20 mouse cellular contexts compared by ENCODE assay signal in the genomic region with DNA sequence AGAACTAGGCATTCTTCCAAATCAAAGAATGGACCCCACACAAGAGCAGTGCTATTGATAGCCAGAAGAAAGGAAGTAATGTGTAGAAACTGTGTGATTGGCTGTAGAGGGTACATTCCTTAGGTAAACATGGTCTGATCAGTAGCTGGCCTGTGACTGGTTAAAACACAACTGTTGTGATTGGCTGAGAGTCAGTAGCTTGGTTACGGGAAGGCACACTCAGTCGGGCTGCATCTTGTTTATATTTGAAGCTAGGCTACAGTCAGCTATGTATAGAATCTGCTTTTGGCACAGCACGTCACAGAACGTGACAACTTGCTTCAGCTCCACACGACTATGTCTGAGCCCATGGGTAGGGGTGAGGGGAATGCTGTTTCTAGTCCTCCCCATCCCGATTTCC. TPM values are rescaled to one million over a fixed set of nuclear protein-coding genes. Genes with fewer than 3 reads are reported as not detected.
A peak's percentile ranks its signal among the peaks of the same experiment; 100 is the strongest.
DNase-seq lines count a peak whose midpoint lies in the region; ATAC-seq and TF ChIP-seq lines count a peak whose summit lies in the region.
"Had no signal": no experiment of that assay in that cellular context is flagged by ENCODE, and none has a peak within 500 bp of the region (broad histone marks: within the 10 kb centered on the region; RNA-seq: fewer than 3 reads in every experiment).

No protein-coding gene starts in this region.

- no peaks in the 10 kb centered on the region for H3K9me3 ChIP-seq in forebrain, embryonic 14.5 days (replicated peaks; ENCODE audit: control insufficient read depth, low read length)
- H3K9me3 ChIP-seq in forebrain, embryonic 12.5 days, result no peaks in the 10 kb centered on the region
- no peaks in the 10 kb centered on the region for H3K9me3 ChIP-seq in limb, embryonic 13.5 days
- H3K9me3 ChIP-seq in limb, embryonic 10.5 days (replicated peaks), result no peaks in the 10 kb centered on the region
- no peaks in the 10 kb centered on the region for H3K9me3 ChIP-seq in limb, embryonic 14.5 days (ENCODE audit: control insufficient read depth, low read length)
- H3K9me3 ChIP-seq in kidney, embryonic 15.5 days (replicated peaks), result no peaks in the 10 kb centered on the region
- H3K9me3 ChIP-seq: hindbrain, embryonic 15.5 days; liver, embryonic 15.5 days had no signal

- H3K9ac ChIP-seq in forebrain, embryonic 14.5 days (ENCODE audit: low read length), result no peak overlapping the region
- H3K9ac ChIP-seq in forebrain, embryonic 12.5 days, result no peak overlapping the region
- no peak overlapping the region for H3K9ac ChIP-seq in limb, embryonic 13.5 days
- no peak overlapping the region for H3K9ac ChIP-seq in limb, embryonic 14.5 days (ENCODE audit: low read depth, low read length, severe bottlenecking)
- no peak overlapping the region for H3K9ac ChIP-seq in kidney, embryonic 15.5 days
- H3K9ac ChIP-seq: hindbrain, embryonic 15.5 days; liver, embryonic 15.5 days had no signal

- ATAC-seq in forebrain, embryonic 14.5 days, result peak; percentile 84; the same call in 1 of the 2 replicates
- no peak for ATAC-seq in forebrain, embryonic 12.5 days (ENCODE audit: low FRiP score)
- peak; percentile 19; the same call in 1 of the 2 replicates for ATAC-seq in limb, embryonic 13.5 days (ENCODE audit: low FRiP score, low read depth)
- peak; percentile 41; the same call in 1 of the 2 replicates for ATAC-seq in limb, embryonic 14.5 days (ENCODE audit: low FRiP score, low read depth)
- ATAC-seq in kidney, embryonic 15.5 days (replicated peaks; ENCODE audit: low FRiP score), result no peak
- ATAC-seq: intestine, embryonic 16.5 days had no signal

- no peaks in the 10 kb centered on the region for H3K27me3 ChIP-seq in forebrain, embryonic 14.5 days (replicated peaks; ENCODE audit: control insufficient read depth, insufficient read depth, low read length)
- H3K27me3 ChIP-seq in forebrain, embryonic 12.5 days, result peaks cover 5% of the 10 kb centered on the region; the same call in 1 of the 2 replicates
- no peaks in the 10 kb centered on the region for H3K27me3 ChIP-seq in limb, embryonic 13.5 days
- no peaks in the 10 kb centered on the region for H3K27me3 ChIP-seq in limb, embryonic 10.5 days (ENCODE audit: low read depth, poor library complexity, severe bottlenecking)
- no peaks in the 10 kb centered on the region for H3K27me3 ChIP-seq in limb, embryonic 14.5 days (ENCODE audit: control insufficient read depth, insufficient read depth, low read length)
- no peaks in the 10 kb centered on the region for H3K27me3 ChIP-seq in kidney, embryonic 15.5 days
- H3K27me3 ChIP-seq: hindbrain, embryonic 15.5 days; liver, embryonic 15.5 days had no signal

- no peak for TF ChIP-seq POLR2A in limb, embryonic 14.5 days (IDR thresholded peaks at IDR 0.05; ENCODE audit: borderline replicate concordance, extremely low read depth, insufficient read depth, insufficient read length)

- 55% methylated on average over 6 of the region's 6 CpGs for WGBS in forebrain, embryonic 14.5 days
- WGBS in forebrain, embryonic 12.5 days, result 72% methylated on average over 6 of the region's 6 CpGs
- 55% methylated on average over 6 of the region's 6 CpGs for WGBS in limb, embryonic 13.5 days
- 87% methylated on average over 6 of the region's 6 CpGs for WGBS in limb, embryonic 10.5 days
- WGBS in limb, embryonic 14.5 days, result 53% methylated on average over 6 of the region's 6 CpGs
- WGBS in kidney, embryonic 15.5 days, result 72% methylated on average over 6 of the region's 6 CpGs

- H3K4me2 ChIP-seq in forebrain, embryonic 14.5 days (ENCODE audit: low read length), result no peak overlapping the region
- H3K4me2 ChIP-seq in forebrain, embryonic 12.5 days, result no peak overlapping the region
- no peak overlapping the region for H3K4me2 ChIP-seq in limb, embryonic 13.5 days (replicated peaks)
- H3K4me2 ChIP-seq in limb, embryonic 14.5 days (replicated peaks; ENCODE audit: low read depth, low read length, severe bottlenecking), result no peak overlapping the region
- no peak overlapping the region for H3K4me2 ChIP-seq in kidney, embryonic 15.5 days
- H3K4me2 ChIP-seq: hindbrain, embryonic 15.5 days; liver, embryonic 15.5 days had no signal

- H3K4me3 ChIP-seq in forebrain, embryonic 14.5 days (ENCODE audit: low read depth, low read length), result no peak overlapping the region
- H3K4me3 ChIP-seq in forebrain, embryonic 12.5 days (replicated peaks), result no peak overlapping the region
- H3K4me3 ChIP-seq in limb, embryonic 13.5 days, result no peak overlapping the region
- H3K4me3 ChIP-seq in limb, embryonic 10.5 days, result no peak overlapping the region
- H3K4me3 ChIP-seq in limb, embryonic 14.5 days (replicated peaks; ENCODE audit: low read length), result no peak overlapping the region
- no peak overlapping the region for H3K4me3 ChIP-seq in kidney, embryonic 15.5 days (replicated peaks)
- H3K4me3 ChIP-seq: heart, adult 2 months; hindbrain, embryonic 15.5 days; liver, embryonic 15.5 days had no signal

- H3K36me3 ChIP-seq in forebrain, embryonic 14.5 days (ENCODE audit: control insufficient read depth, insufficient read depth, low read length), result no peaks in the 10 kb centered on the region
- H3K36me3 ChIP-seq in forebrain, embryonic 12.5 days (replicated peaks), result no peaks in the 10 kb centered on the region
- no peaks in the 10 kb centered on the region for H3K36me3 ChIP-seq in limb, embryonic 13.5 days
- no peaks in the 10 kb centered on the region for H3K36me3 ChIP-seq in limb, embryonic 10.5 days
- no peaks in the 10 kb centered on the region for H3K36me3 ChIP-seq in limb, embryonic 14.5 days (ENCODE audit: control insufficient read depth, insufficient read depth, low read length)
- no peaks in the 10 kb centered on the region for H3K36me3 ChIP-seq in kidney, embryonic 15.5 days
- H3K36me3 ChIP-seq: hindbrain, embryonic 15.5 days; liver, embryonic 15.5 days had no signal

- H3K27ac ChIP-seq in forebrain, embryonic 14.5 days (ENCODE audit: low read depth, low read length), result no peak overlapping the region
- no peak overlapping the region for H3K27ac ChIP-seq in forebrain, embryonic 12.5 days
- no peak overlapping the region for H3K27ac ChIP-seq in limb, embryonic 13.5 days
- no peak overlapping the region for H3K27ac ChIP-seq in limb, embryonic 10.5 days
- no peak overlapping the region for H3K27ac ChIP-seq in limb, embryonic 14.5 days (replicated peaks; ENCODE audit: low read depth, low read length)
- H3K27ac ChIP-seq in kidney, embryonic 15.5 days, result no peak overlapping the region
- H3K27ac ChIP-seq: heart, adult 2 months; hindbrain, embryonic 15.5 days; kidney, postnatal 0 days; liver, embryonic 15.5 days had no signal

- DNase-seq in forebrain, embryonic 14.5 days (ENCODE audit: low spot score), result peak; percentile 62
- no peak for DNase-seq in limb, embryonic 10.5 days (ENCODE audit: low spot score)
- peak; percentile 70 for DNase-seq in brain, adult 2 months (ENCODE audit: low read depth, low spot score)
- DNase-seq in limb, embryonic 14.5 days (ENCODE audit: low spot score), result no peak
- DNase-seq: adrenal gland, postnatal 14 days; cerebellum, adult 11-12 months; cerebellum, postnatal 25 days; embryo, embryonic 11 days; gastrocnemius, postnatal 14 days; heart, adult 2 months; heart, postnatal 36 days; lung, postnatal 36 days; thymus, postnatal 36 days had no signal

- H3K4me1 ChIP-seq in forebrain, embryonic 14.5 days (ENCODE audit: control insufficient read depth, insufficient read depth, low read length), result no peaks in the 10 kb centered on the region
- no peaks in the 10 kb centered on the region for H3K4me1 ChIP-seq in forebrain, embryonic 12.5 days
- H3K4me1 ChIP-seq in limb, embryonic 13.5 days, result no peaks in the 10 kb centered on the region; the same call in 1 of the 2 replicates
- no peaks in the 10 kb centered on the region for H3K4me1 ChIP-seq in limb, embryonic 10.5 days
- H3K4me1 ChIP-seq in limb, embryonic 14.5 days (ENCODE audit: control insufficient read depth, insufficient read depth, low read length), result 0 out of 2 replicates have a peak, but pooled peaks cover 3% of the 10 kb centered on the region
- no peaks in the 10 kb centered on the region for H3K4me1 ChIP-seq in kidney, embryonic 15.5 days
- H3K4me1 ChIP-seq: hindbrain, embryonic 15.5 days; liver, embryonic 15.5 days had no signal

RNA-seq across cellular contexts. Expression of a gene that starts 19.3 kb away (rescaled TPM):
- polyA plus RNA-seq in forebrain, embryonic 14.5 days (2014; fragmentation: Nextera tagmentation; extraction: Ambion mirVana), result 31.7 and 35.4 TPM in 2 replicates
- 5.8 and 6.4 TPM in 2 replicates for polyA plus RNA-seq in forebrain, embryonic 12.5 days (2016; fragmentation: Nextera tagmentation; extraction: Ambion mirVana)
- polyA plus RNA-seq in limb, embryonic 13.5 days (2015; fragmentation: Nextera tagmentation; extraction: Ambion mirVana), result 4.3 and 4.8 TPM in 2 replicates
- 0.39 and 0.40 TPM in 2 replicates for polyA plus RNA-seq in limb, embryonic 10.5 days (2016; fragmentation: Nextera tagmentation; extraction: Ambion mirVana)
- polyA plus RNA-seq in limb, embryonic 14.5 days (2012; rRNA removed), result 13.9 and 18.2 TPM in 2 replicates
- polyA plus RNA-seq in limb, embryonic 14.5 days (2014; fragmentation: Nextera tagmentation; extraction: Ambion mirVana), result 4.0 and 5.3 TPM in 2 replicates
- 0.51 and 0.72 TPM in 2 replicates for polyA plus RNA-seq in kidney, embryonic 15.5 days (2015; fragmentation: Nextera tagmentation; extraction: Ambion mirVana)

RNA-seq across cellular contexts. Expression of a gene that starts 43.2 kb away (rescaled TPM):
- 180 and 181 TPM in 2 replicates for polyA plus RNA-seq in forebrain, embryonic 14.5 days (2014; fragmentation: Nextera tagmentation; extraction: Ambion mirVana)
- polyA plus RNA-seq in forebrain, embryonic 12.5 days (2016; fragmentation: Nextera tagmentation; extraction: Ambion mirVana), result 160 and 173 TPM in 2 replicates
- 151 and 159 TPM in 2 replicates for polyA plus RNA-seq in limb, embryonic 13.5 days (2015; fragmentation: Nextera tagmentation; extraction: Ambion mirVana)
- polyA plus RNA-seq in limb, embryonic 10.5 days (2016; fragmentation: Nextera tagmentation; extraction: Ambion mirVana), result 170 TPM in 2 replicates
- 67.9 and 72.0 TPM in 2 replicates for polyA plus RNA-seq in limb, embryonic 14.5 days (2012; rRNA removed)
- 121 and 128 TPM in 2 replicates for polyA plus RNA-seq in limb, embryonic 14.5 days (2014; fragmentation: Nextera tagmentation; extraction: Ambion mirVana)
- polyA plus RNA-seq in kidney, embryonic 15.5 days (2015; fragmentation: Nextera tagmentation; extraction: Ambion mirVana), result 145 and 154 TPM in 2 replicates

Comparison
In these comparisons a context has a peak if more than half of its experiments do, and no peak if none do; other contexts are left out.
1. ATAC-seq: peak in forebrain, embryonic 14.5 days (single experiment), limb, embryonic 13.5 days (single experiment) and limb, embryonic 14.5 days (single experiment); none in forebrain, embryonic 12.5 days (single experiment) and kidney, embryonic 15.5 days (single experiment).
2. DNase-seq: peak in forebrain, embryonic 14.5 days (single experiment) and brain, adult 2 months (single experiment); none in limb, embryonic 10.5 days (single experiment) and limb, embryonic 14.5 days (single experiment).